Mouse (Mus musculus) limb, embryonic 14.5 days (tissue): ENCODE measurements around the gene Tor1a. TPM values are rescaled to one million over a fixed set of nuclear protein-coding genes. Genes with fewer than 3 reads are reported as not detected.

Source experiments
- ATAC-seq: fragments of 200-750 bp; cut with Nextera tagmentation; 2 replicates; pipeline ENCODE4 v1.8.0; 2017; ENCODE audit warnings: low read depth, moderate number of reproducible peaks, moderate TSS enrichment; ENCODE audit not compliant: low FRiP score
- DNase-seq: peaks from one replicate; pipeline ENCODE4 v3.0.0-alpha.2; 2015; ENCODE audit warnings: low spot score
- H3K27ac ChIP-seq: fragments of 300-500 bp; sonication (generic); replicated peaks from 2 replicates; pipeline ENCODE4 v1.5.1; 2014; ENCODE audit warnings: low read depth, mild to moderate bottlenecking, low read length, moderate library complexity, mixed read lengths
- H3K27me3 ChIP-seq: fragments of 300-500 bp; sonication (generic); 2 replicates; pipeline ENCODE4 v1.6.1; 2014; ENCODE audit warnings: low read length, mixed read lengths; ENCODE audit not compliant: control insufficient read depth, insufficient read depth
- H3K36me3 ChIP-seq: fragments of 300-500 bp; sonication (generic); 2 replicates; pipeline ENCODE4 v1.6.1; 2014; ENCODE audit warnings: mild to moderate bottlenecking, low read length, moderate library complexity, mixed read lengths; ENCODE audit not compliant: control insufficient read depth, insufficient read depth
- H3K4me1 ChIP-seq: fragments of 300-500 bp; sonication (generic); 2 replicates; pipeline ENCODE4 v1.6.1; 2014; ENCODE audit warnings: antibody characterized with exemption, low read length, mixed read lengths; ENCODE audit not compliant: control insufficient read depth, insufficient read depth
- H3K4me2 ChIP-seq: fragments of 300-500 bp; sonication (generic); replicated peaks from 2 replicates; pipeline ENCODE4 v1.6.1; 2014; ENCODE audit warnings: low read depth, mild to moderate bottlenecking, low read length, moderate library complexity; ENCODE audit not compliant: severe bottlenecking
- H3K4me3 ChIP-seq: fragments of 300-500 bp; sonication (generic); replicated peaks from 2 replicates; pipeline ENCODE4 v1.5.1; 2014; ENCODE audit warnings: low read length
- H3K9ac ChIP-seq: fragments of 300-500 bp; sonication (generic); 2 replicates; pipeline ENCODE4 v1.6.1; 2014; ENCODE audit warnings: mild to moderate bottlenecking, low read depth, low read length, moderate library complexity; ENCODE audit not compliant: severe bottlenecking
- H3K9me3 ChIP-seq: fragments of 300-500 bp; sonication (generic); 2 replicates; pipeline ENCODE4 v1.6.1; 2016; ENCODE audit warnings: low read length; ENCODE audit not compliant: control insufficient read depth
- POLR2A ChIP-seq: fragments of 200-500 bp; IDR thresholded peaks from 2 replicates; pipeline ENCODE4 v1.8.0; 2012; ENCODE audit warnings: inconsistent platforms, mild to moderate bottlenecking, moderate library complexity, borderline replicate concordance; ENCODE audit not compliant: insufficient read depth, insufficient read length; ENCODE audit errors: extremely low read depth
- WGBS: fragments of 180-500 bp; shearing (Covaris S2); extraction: QIAGEN DNeasy Blood & Tissue Kit; methylation state at CpG from one replicate; pipeline ENCODE4 v1.1.7; 2014; 5-methylcytosine and 5-hydroxymethylcytosine counted together
- polyA plus RNA-seq, 2 experiments: library from polyadenylated mRNA; depleted of rRNA in 1 of 2; stranded (reverse) in 1 of 2; unstranded in 1 of 2; fragments of >200 nt; fragmentation: Nextera tagmentation in 1 of 2; extraction: Ambion mirVana in 1 of 2; gene quantifications; 2 replicates each; pipeline versions ENCODE4 v1.2.1 to v1.2.3; 2012 to 2014

Gene Tor1a
- polyA plus RNA-seq, 2 experiments, result 66.6 to 70.6 TPM

- no peaks in the 10 kb centered on the region for H3K36me3 ChIP-seq
- TF ChIP-seq POLR2A, result no peak
- H3K9me3 ChIP-seq, result no peaks in the 10 kb centered on the region
- peak within 1 kb of the TSS; percentile 49 for H3K4me2 ChIP-seq
- 0 out of 2 replicates have a peak, but pooled peaks have one; percentile 29 for ATAC-seq
- WGBS, result 1% methylated on average over 23 of the region's 23 CpGs
- H3K27ac ChIP-seq, result no peak within 1 kb of the TSS
- H3K9ac ChIP-seq, result no peak within 1 kb of the TSS; the same call in 1 of the 2 replicates
- no peaks in the 10 kb centered on the region for H3K27me3 ChIP-seq
- peak within 1 kb of the TSS; percentile 21 for H3K4me3 ChIP-seq
- peaks cover 11% of the 10 kb centered on the region for H3K4me1 ChIP-seq
- peak; percentile 66 for DNase-seq
Measured at GRCm38 (mm10) chr2:30929483-30930045, 38.2 kb downstream of the Tor1a start, which contains the start of gene Ptges. TSS of gene Ptges (minus strand) at chr2:30929863.

- ATAC-seq, result 0 out of 2 replicates have a peak, but pooled peaks have one; percentile 15
- H3K9me3 ChIP-seq, result no peaks in the 10 kb centered on the region
- H3K36me3 ChIP-seq, result no peaks in the 10 kb centered on the region
- 29% methylated on average over 12 of the region's 12 CpGs for WGBS
- peak overlapping the region; percentile 21; the same call in 1 of the 2 replicates for H3K4me3 ChIP-seq
- TF ChIP-seq POLR2A, result no peak
- H3K27ac ChIP-seq, result no peak overlapping the region
- no peak overlapping the region for H3K9ac ChIP-seq
- DNase-seq, result peak; percentile 3
- H3K4me1 ChIP-seq, result peaks cover 11% of the 10 kb centered on the region
- H3K4me2 ChIP-seq, result peak overlapping the region; percentile 49
- no peaks in the 10 kb centered on the region for H3K27me3 ChIP-seq
Measured at GRCm38 (mm10) chr2:30928893-30929482, 38.7 kb downstream of the Tor1a start.

DNA sequence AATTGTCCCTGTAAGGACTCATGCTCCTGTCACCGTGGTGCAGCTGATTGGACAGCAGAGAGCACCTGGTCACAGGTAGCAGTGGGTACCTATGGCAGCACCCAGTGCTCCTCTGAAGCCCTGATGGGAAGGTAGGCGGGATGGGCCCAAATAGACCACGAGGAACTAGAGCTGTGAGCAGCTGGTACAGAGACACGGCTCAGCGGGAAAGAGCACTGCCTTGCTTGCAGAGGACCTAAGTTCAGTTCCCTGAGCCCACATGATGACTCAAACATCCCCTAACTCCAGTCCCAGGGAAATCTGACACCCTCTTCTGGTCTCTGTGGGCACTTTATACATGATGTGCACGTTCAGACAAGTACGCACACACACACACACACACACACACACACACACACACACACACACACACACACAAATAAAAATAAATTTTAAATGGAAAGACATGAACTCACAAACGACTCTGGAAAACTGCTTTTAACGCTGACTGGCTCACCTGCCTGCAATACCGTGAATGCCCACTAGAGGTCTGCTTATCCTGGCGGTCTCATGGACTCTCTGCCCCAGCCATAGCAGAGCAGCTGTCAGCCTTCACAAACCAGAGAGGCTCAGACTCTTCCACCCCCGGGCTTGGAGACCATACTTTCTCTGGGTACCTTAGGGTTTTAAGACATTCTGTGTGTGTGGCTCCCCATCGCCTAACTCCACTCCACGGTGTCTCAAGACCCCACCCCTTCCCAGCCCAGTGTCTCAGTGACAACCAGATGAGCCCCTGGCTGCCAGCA lies 39.7 kb downstream of the Tor1a start:
- Histone ChIP-seq H3K4me2 (no peak overlapping the region), H3K9ac (no peak overlapping the region), H3K27me3 (no peaks in the 10 kb centered on the region), H3K4me1 (peaks cover 11% of the 10 kb centered on the region), H3K27ac (no peak overlapping the region), H3K4me3 (no peak overlapping the region), H3K9me3 (no peaks in the 10 kb centered on the region), H3K36me3 (no peaks in the 10 kb centered on the region)
- TF ChIP-seq POLR2A, result no peak
- DNase-seq (peak; percentile 86), ATAC-seq (peak; percentile 69; the same call in 1 of the 2 replicates)
- WGBS, result 18% methylated on average over 14 of the region's 14 CpGs

DNA sequence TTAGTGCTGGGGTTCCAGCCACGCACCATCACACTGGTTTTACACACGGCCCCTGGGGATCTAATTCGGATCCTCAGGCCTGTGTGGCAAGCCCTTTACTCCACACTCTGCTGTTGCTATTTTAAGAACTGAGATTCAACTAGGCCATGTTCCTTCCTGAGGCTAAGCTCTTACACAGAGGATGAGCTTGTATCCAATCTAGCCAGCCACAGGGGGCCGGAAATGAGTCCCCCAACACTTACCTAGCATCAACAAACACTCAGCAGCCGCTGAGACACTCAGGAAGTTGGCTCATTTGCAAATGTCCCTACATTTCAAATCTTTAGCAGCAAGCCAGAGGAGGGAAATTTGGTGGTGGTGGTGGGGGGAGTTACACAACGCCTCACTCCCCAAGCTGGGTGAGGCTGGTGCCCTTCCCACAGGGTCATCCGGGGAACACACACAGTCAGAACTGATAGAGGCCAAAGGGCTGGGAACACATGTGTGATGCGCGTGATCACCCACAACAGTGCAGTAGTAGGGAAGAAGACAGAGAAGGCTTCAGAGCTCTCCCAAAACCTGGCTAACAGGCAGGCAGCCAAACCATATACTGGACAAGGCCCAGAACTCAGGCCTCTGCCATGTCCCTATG lies 40.5 kb downstream of the Tor1a start:
- H3K27ac ChIP-seq, result no peak overlapping the region
- H3K9me3 ChIP-seq, result no peaks in the 10 kb centered on the region
- H3K4me1 ChIP-seq, result peaks cover 11% of the 10 kb centered on the region
- no peak overlapping the region for H3K4me3 ChIP-seq
- 51% methylated on average over 9 of the region's 9 CpGs for whole genome bisulfite sequencing
- no peak for TF ChIP-seq POLR2A
- ATAC-seq (no peak), DNase-seq (no peak)
- no peaks in the 10 kb centered on the region for H3K36me3 ChIP-seq
- H3K4me2 ChIP-seq, result no peak overlapping the region
- no peak overlapping the region for H3K9ac ChIP-seq
- no peaks in the 10 kb centered on the region for H3K27me3 ChIP-seq

- H3K4me1 ChIP-seq, result peaks cover 11% of the 10 kb centered on the region
- TF ChIP-seq POLR2A, result no peak
- DNase-seq, result no peak
Measured at GRCm38 (mm10) chr2:30926381-30926780, 41.4 kb downstream of the Tor1a start.

More at GRCm38 (mm10) chr2:30926381-30926780, 41.4 kb downstream of the Tor1a start:
- no peak overlapping the region for H3K27ac ChIP-seq
- no peak overlapping the region for H3K9ac ChIP-seq
- no peaks in the 10 kb centered on the region for H3K36me3 ChIP-seq
- no peak overlapping the region for H3K4me3 ChIP-seq
- no peaks in the 10 kb centered on the region for H3K9me3 ChIP-seq
- H3K4me2 ChIP-seq, result no peak overlapping the region
- no peaks in the 10 kb centered on the region for H3K27me3 ChIP-seq
- ATAC-seq, result no peak
- 79% methylated on average over 4 of the region's 4 CpGs for WGBS
